ENCODE assay signal across 10 mouse cellular contexts in the genomic region with DNA sequence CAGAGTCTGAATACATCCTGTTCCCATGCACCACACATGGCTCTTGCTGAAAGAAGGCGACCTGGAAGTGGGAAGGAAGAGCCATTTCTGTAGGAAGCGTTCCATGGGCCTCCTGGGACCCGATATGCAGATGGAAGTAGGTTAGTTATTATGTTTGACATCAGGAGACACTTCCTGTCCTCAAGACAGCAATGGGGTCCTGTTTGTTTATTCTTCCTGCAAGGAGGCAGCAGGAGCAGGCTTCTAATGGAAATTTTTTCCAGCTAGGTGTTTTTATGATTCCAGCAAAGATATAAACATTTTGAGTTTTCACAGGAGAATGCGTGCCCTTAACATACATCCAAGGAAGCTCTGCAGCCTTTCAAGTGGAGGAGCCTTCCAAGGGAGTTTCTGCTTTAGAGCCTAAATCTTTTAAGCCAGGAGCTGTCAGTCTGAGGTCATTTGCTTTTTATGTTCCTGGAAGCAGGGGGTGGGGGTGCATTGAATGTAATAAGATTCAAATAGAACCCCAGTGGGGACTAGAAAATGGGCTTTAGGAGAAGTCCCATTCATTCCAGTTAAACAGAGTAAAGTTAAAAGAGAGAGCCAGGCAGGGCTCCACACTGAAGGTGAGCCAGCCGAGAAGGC.
DNase-seq lines count a peak whose midpoint lies in the region; ATAC-seq and TF ChIP-seq lines count a peak whose summit lies in the region.
"Had no signal": no experiment of that assay in that cellular context is flagged by ENCODE, and none has a peak within 500 bp of the region (broad histone marks: within the 10 kb centered on the region; RNA-seq: fewer than 3 reads in every experiment).

No protein-coding gene starts in this region.

- WGBS in forebrain, embryonic 15.5 days = 5% methylated on average over 5 of the region's 5 CpGs
- 8% methylated on average over 5 of the region's 5 CpGs for WGBS in midbrain, embryonic 13.5 days

- no peaks in the 10 kb centered on the region for H3K27me3 ChIP-seq in forebrain, embryonic 15.5 days
- H3K27me3 ChIP-seq in midbrain, embryonic 13.5 days = no peaks in the 10 kb centered on the region

- no peak for TF ChIP-seq POLR2A in brain, embryonic 14.5 days (IDR thresholded peaks at IDR 0.05; ENCODE audit: borderline replicate concordance, extremely low read depth, insufficient read depth, insufficient read length, poor library complexity, severe bottlenecking)

- ATAC-seq in forebrain, embryonic 15.5 days (replicated peaks) = 0 out of 2 replicates have a peak, but pooled peaks have one; percentile 25
- ATAC-seq in midbrain, embryonic 13.5 days = no peak; the same call in 1 of the 2 replicates
- ATAC-seq in megakaryocyte-erythroid progenitor cell, adult 5-6 weeks (replicated peaks; ENCODE audit: low FRiP score, low TSS enrichment, poor library complexity, severe bottlenecking) = no peak

- no peak overlapping the region for H3K4me3 ChIP-seq in forebrain, embryonic 15.5 days
- H3K4me3 ChIP-seq in midbrain, embryonic 13.5 days (replicated peaks) = no peak overlapping the region

- H3K4me2 ChIP-seq in forebrain, embryonic 15.5 days (replicated peaks) = no peak overlapping the region; the same call in 1 of the 2 replicates
- peak overlapping the region; percentile 7; the same call in 1 of the 2 replicates for H3K4me2 ChIP-seq in midbrain, embryonic 13.5 days (replicated peaks)

- H3K9ac ChIP-seq in forebrain, embryonic 15.5 days (replicated peaks) = no peak overlapping the region
- H3K9ac ChIP-seq in midbrain, embryonic 13.5 days (replicated peaks) = no peak overlapping the region
- H3K9ac ChIP-seq: liver, embryonic 14.5 days had no signal

- H3K36me3 ChIP-seq in forebrain, embryonic 15.5 days = no peaks in the 10 kb centered on the region
- H3K36me3 ChIP-seq in midbrain, embryonic 13.5 days = no peaks in the 10 kb centered on the region

- H3K9me3 ChIP-seq in forebrain, embryonic 15.5 days = no peaks in the 10 kb centered on the region
- H3K9me3 ChIP-seq in midbrain, embryonic 13.5 days = no peaks in the 10 kb centered on the region

- peak overlapping the region; percentile 36; the same call in 1 of the 2 replicates for H3K27ac ChIP-seq in forebrain, embryonic 15.5 days (replicated peaks)
- peak overlapping the region; percentile 3 for H3K27ac ChIP-seq in midbrain, embryonic 13.5 days
- H3K27ac ChIP-seq: liver, embryonic 14.5 days had no signal

- no peak for TF ChIP-seq CTCF in brain, embryonic 14.5 days (IDR thresholded peaks at IDR 0.05; ENCODE audit: borderline replicate concordance, extremely low read depth, insufficient read depth, insufficient read length)

- DNase-seq in adrenal gland, postnatal 14 days = peak; percentile 17
- DNase-seq in adrenal gland, postnatal 4 days (ENCODE audit: low spot score in 2 of 2) = no peak
- peak; percentile 76 for DNase-seq in brain, embryonic 14.5 days (ENCODE audit: low read depth)
- no peak for DNase-seq in cerebellum, adult 18-20 months
- no peak for DNase-seq in frontal cortex, postnatal 10 days (ENCODE audit: low spot score in 2 of 2)
- DNase-seq: cerebellum, adult 8-10 months had no signal

- H3K4me1 ChIP-seq in forebrain, embryonic 15.5 days = peaks cover 13% of the 10 kb centered on the region
- peaks cover 20% of the 10 kb centered on the region for H3K4me1 ChIP-seq in midbrain, embryonic 13.5 days (replicated peaks)

Comparison
In these comparisons a context has a peak if more than half of its experiments do, and no peak if none do; other contexts are left out.
1. DNase-seq: peak in adrenal gland, postnatal 14 days (single experiment) and brain, embryonic 14.5 days (single experiment); none in adrenal gland, postnatal 4 days (0 of 2), cerebellum, adult 18-20 months (0 of 2) and frontal cortex, postnatal 10 days (0 of 2).